Mouse (Mus musculus): Measurements from ENCODE around the gene Hs3st2. TPM values are rescaled to one million over a fixed set of nuclear protein-coding genes. Genes with fewer than 3 reads are reported as not detected.

The Hs3st2 gene
- polyA plus RNA-seq, 1 experiment, result 44.2 TPM

DNA sequence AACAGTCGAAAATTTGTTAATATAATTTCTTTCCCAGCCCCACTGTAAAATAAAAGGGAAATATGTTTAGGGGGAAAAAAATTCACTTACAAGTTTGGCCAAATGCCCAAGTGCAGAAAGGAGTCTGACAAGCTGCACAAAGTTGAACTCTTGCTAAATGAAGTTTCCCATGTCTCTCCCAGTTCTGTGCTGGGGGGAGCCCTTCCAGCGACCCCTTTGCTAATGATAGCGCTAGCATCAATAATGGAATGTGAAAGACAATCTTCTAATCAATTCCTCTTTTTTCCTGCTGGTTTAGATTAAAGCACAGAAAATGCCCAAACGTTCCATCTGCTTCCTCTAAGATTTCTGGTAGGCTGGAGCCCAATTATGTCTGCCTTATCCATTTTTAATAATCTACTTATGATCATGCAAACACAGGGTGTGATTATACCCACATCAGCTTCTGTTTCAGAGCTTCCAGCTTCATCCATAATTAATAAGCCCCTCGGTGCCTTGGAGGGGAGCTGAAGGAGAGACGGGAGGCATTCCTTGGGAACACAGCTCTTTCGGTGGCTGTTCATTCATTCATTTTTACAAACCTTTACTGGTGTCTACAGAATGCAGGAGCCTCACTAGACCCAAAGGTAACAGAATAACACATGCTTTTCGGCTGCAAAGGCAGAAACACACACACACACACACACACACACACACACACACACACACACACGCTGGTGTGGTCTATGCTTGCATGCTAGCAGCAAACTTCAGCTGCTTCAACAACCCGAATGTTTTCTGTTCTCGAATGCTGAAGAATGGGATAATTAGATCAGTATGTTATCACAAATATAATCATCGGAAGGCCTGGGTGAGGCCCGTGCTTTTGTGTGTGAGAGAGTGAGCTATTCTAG lies 59.5 kb downstream of the Hs3st2 start:
- H3K4me3 ChIP-seq (ENCODE audit: insufficient read depth, low read length), result no peak overlapping the region
- H3K4me1 ChIP-seq (ENCODE audit: control insufficient read depth, insufficient read depth, low read length), result no peaks in the 10 kb centered on the region
- TF ChIP-seq POLR2A (IDR thresholded peaks at IDR 0.05; ENCODE audit: extremely low read depth, insufficient read depth, low read length) (no peak), CTCF (IDR thresholded peaks at IDR 0.05; ENCODE audit: extremely low read depth, insufficient read depth, low read length) (no peak)
- H3K27ac ChIP-seq (ENCODE audit: insufficient read depth, low read length), result no peak overlapping the region

DNA sequence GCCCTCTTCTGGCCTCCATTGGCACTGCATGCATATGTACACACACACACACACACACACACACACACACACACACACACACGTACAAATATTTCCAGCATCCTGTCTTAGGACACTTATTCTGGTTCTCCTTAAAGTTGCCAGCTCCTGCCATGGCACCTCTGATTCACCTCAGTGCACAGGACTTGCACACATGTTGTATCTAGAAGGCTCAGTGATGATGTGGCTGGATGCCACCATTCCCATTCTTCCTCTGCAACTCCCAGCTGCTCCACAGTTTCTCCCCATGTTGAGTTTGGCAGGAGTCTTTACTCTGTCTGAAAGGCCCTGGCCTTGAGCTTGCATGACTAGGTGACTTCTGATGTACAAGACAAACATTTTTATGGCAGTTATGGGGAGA lies 65.1 kb downstream of the Hs3st2 start:
- Histone ChIP-seq H3K4me1 (ENCODE audit: control insufficient read depth, insufficient read depth, low read length) (no peaks in the 10 kb centered on the region), H3K4me3 (ENCODE audit: insufficient read depth, low read length) (no peak overlapping the region), H3K27ac (ENCODE audit: insufficient read depth, low read length) (no peak overlapping the region)
- no peak for TF ChIP-seq CTCF (IDR thresholded peaks at IDR 0.05; ENCODE audit: extremely low read depth, insufficient read depth, low read length)
- TF ChIP-seq POLR2A (IDR thresholded peaks at IDR 0.05; ENCODE audit: extremely low read depth, insufficient read depth, low read length), result no peak

DNA sequence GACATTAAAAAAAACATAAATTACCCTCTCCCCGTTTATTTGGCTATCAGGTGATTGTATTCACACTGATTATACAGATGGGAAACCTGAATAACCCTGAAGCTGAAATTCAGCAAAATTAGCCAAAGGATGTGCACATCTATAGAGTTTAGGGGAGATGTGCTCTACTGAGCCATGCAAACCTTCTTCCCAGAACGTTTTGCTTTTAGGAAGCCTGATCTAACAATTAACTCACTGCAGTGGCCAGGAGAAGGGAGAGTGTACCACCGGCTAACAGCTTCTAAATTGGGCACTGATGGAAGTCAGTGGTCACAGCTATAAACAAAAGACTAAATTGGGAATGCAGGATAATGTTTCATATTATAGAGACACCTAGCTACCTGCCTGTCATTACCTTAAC lies 66.4 kb downstream of the Hs3st2 start:
- H3K4me1 ChIP-seq (ENCODE audit: control insufficient read depth, insufficient read depth, low read length), result no peaks in the 10 kb centered on the region
- TF ChIP-seq CTCF (IDR thresholded peaks at IDR 0.05; ENCODE audit: extremely low read depth, insufficient read depth, low read length) (no peak), POLR2A (IDR thresholded peaks at IDR 0.05; ENCODE audit: extremely low read depth, insufficient read depth, low read length) (no peak)

GRCm38 (mm10) chr7:121460626-121461025 lies 69.0 kb downstream of the Hs3st2 start:
- TF ChIP-seq POLR2A (IDR thresholded peaks at IDR 0.05; ENCODE audit: extremely low read depth, insufficient read depth, low read length), result no peak
- TF ChIP-seq CTCF (IDR thresholded peaks at IDR 0.05; ENCODE audit: extremely low read depth, insufficient read depth, low read length), result no peak
- no peaks in the 10 kb centered on the region for H3K4me1 ChIP-seq (ENCODE audit: control insufficient read depth, insufficient read depth, low read length)
- H3K27ac ChIP-seq (ENCODE audit: insufficient read depth, low read length), result no peak overlapping the region
- H3K4me3 ChIP-seq (ENCODE audit: insufficient read depth, low read length), result no peak overlapping the region

More for the DNA sequence above, 66.4 kb downstream of the Hs3st2 start:
- no peak overlapping the region for H3K27ac ChIP-seq (ENCODE audit: insufficient read depth, low read length)
- no peak overlapping the region for H3K4me3 ChIP-seq (ENCODE audit: insufficient read depth, low read length)

GRCm38 (mm10) chr7:121464441-121464840 lies 72.8 kb downstream of the Hs3st2 start:
- no peak overlapping the region for H3K4me3 ChIP-seq (ENCODE audit: insufficient read depth, low read length)

DNA sequence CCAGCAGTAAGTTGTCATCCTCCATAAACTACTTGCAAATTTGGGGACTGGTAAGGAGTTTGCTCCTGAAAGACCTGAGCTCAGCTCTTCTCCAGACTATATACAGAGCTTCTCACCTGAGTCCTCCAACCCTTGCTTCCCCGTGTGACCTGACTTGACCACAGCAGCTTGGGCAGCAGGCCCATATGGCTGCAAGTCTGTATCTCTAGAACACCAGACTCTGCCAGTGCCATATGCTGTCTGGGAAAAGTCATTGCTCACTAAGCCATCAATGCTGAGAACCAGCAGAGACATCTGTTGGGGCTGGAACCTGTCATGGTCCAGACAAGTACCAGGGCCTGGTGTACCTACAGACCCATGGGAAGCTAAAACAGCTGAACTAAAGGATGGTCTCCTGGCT lies 73.5 kb downstream of the Hs3st2 start:
- Histone ChIP-seq H3K27ac (ENCODE audit: insufficient read depth, low read length) (no peak overlapping the region), H3K4me3 (ENCODE audit: insufficient read depth, low read length) (no peak overlapping the region), H3K4me1 (ENCODE audit: control insufficient read depth, insufficient read depth, low read length) (no peaks in the 10 kb centered on the region)
- TF ChIP-seq POLR2A (IDR thresholded peaks at IDR 0.05; ENCODE audit: extremely low read depth, insufficient read depth, low read length) (no peak), CTCF (IDR thresholded peaks at IDR 0.05; ENCODE audit: extremely low read depth, insufficient read depth, low read length) (no peak)

More at GRCm38 (mm10) chr7:121464441-121464840, 72.8 kb downstream of the Hs3st2 start:
- H3K4me1 ChIP-seq (ENCODE audit: control insufficient read depth, insufficient read depth, low read length), result no peaks in the 10 kb centered on the region
- H3K27ac ChIP-seq (ENCODE audit: insufficient read depth, low read length), result no peak overlapping the region
- TF ChIP-seq CTCF (IDR thresholded peaks at IDR 0.05; ENCODE audit: extremely low read depth, insufficient read depth, low read length), result no peak
- no peak for TF ChIP-seq POLR2A (IDR thresholded peaks at IDR 0.05; ENCODE audit: extremely low read depth, insufficient read depth, low read length)

DNA sequence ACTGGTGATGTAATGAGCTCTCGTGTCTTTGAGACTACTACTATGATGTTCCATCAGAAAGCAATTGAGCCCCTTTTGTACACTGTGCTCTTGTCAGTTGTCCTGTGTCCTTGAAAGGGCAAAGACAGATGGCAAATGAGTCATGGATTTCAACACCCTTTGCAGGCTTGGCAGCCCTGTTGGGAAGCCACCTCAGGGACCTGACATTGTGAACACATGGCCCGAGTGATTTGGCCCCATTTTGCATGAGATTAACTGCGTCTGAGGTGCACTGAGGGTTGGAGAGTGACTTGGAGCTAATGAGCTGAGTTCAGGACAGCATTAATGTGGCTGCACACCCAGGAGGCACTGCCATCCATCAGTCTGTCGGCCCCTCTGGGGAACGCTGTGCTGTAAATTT lies 74.7 kb downstream of the Hs3st2 start:
- TF ChIP-seq POLR2A (IDR thresholded peaks at IDR 0.05; ENCODE audit: extremely low read depth, insufficient read depth, low read length) (no peak), CTCF (IDR thresholded peaks at IDR 0.05; ENCODE audit: extremely low read depth, insufficient read depth, low read length) (no peak)
- Histone ChIP-seq H3K27ac (ENCODE audit: insufficient read depth, low read length) (no peak overlapping the region), H3K4me3 (ENCODE audit: insufficient read depth, low read length) (no peak overlapping the region), H3K4me1 (ENCODE audit: control insufficient read depth, insufficient read depth, low read length) (no peaks in the 10 kb centered on the region)

GRCm38 (mm10) chr7:121469435-121469834 lies 77.8 kb downstream of the Hs3st2 start:
- no peaks in the 10 kb centered on the region for H3K4me1 ChIP-seq (ENCODE audit: control insufficient read depth, insufficient read depth, low read length)
- H3K4me3 ChIP-seq (ENCODE audit: insufficient read depth, low read length), result no peak overlapping the region
- no peak for TF ChIP-seq POLR2A (IDR thresholded peaks at IDR 0.05; ENCODE audit: extremely low read depth, insufficient read depth, low read length)
- TF ChIP-seq CTCF (IDR thresholded peaks at IDR 0.05; ENCODE audit: extremely low read depth, insufficient read depth, low read length), result no peak
- H3K27ac ChIP-seq (ENCODE audit: insufficient read depth, low read length), result no peak overlapping the region

DNA sequence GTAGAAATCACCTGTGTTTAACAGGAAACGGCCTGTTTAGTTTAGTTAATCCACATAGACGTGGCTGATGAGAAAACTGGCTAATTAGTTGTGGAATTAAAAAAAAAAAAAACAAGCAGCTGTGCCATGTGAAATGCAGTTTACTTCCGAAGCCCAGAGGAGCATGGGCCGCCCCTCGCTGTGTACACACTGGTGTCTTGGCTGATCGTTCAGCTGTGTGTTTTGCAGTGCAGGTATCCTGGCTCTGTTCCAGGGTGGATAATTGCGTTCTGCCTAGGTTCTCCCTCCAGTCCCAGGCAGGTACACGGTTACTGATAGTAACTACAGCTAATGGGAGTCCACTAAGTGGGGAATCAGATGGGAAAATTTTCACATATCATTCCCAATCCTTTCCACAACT lies 86.6 kb downstream of the Hs3st2 start:
- Histone ChIP-seq H3K4me1 (ENCODE audit: control insufficient read depth, insufficient read depth, low read length) (no peaks in the 10 kb centered on the region), H3K4me3 (ENCODE audit: insufficient read depth, low read length) (no peak overlapping the region), H3K27ac (ENCODE audit: insufficient read depth, low read length) (no peak overlapping the region)
- TF ChIP-seq POLR2A (IDR thresholded peaks at IDR 0.05; ENCODE audit: extremely low read depth, insufficient read depth, low read length) (no peak), CTCF (IDR thresholded peaks at IDR 0.05; ENCODE audit: extremely low read depth, insufficient read depth, low read length) (no peak)

DNA sequence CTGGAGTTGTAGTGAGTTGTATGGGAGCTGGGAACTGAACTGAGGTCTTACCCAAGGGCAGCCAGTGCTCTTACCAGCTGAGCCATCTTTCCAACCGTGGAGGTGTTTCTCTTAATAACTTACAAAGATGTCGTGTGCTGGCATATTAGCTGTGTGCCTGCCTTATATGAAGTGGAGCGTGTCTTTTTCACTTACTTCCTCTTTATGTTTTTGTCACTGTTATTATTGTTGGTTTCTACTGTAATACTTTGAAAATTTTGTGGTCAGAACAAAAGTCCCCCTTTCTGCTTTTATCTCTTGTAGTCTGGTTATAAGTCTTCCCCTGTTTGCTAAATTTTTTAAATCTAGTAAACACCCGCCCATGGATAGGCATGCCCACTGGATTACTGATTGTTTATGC lies 88.4 kb downstream of the Hs3st2 start:
- H3K27ac ChIP-seq (ENCODE audit: insufficient read depth, low read length), result no peak overlapping the region
- no peak overlapping the region for H3K4me3 ChIP-seq (ENCODE audit: insufficient read depth, low read length)
- TF ChIP-seq POLR2A (IDR thresholded peaks at IDR 0.05; ENCODE audit: extremely low read depth, insufficient read depth, low read length) (no peak), CTCF (IDR thresholded peaks at IDR 0.05; ENCODE audit: extremely low read depth, insufficient read depth, low read length) (no peak)
- H3K4me1 ChIP-seq (ENCODE audit: control insufficient read depth, insufficient read depth, low read length), result no peaks in the 10 kb centered on the region
